Mouse (Mus musculus) embryonic facial prominence, embryonic 13.5 days (tissue): ENCODE results near the gene Ppp2ca. TPM values are rescaled to one million over a fixed set of nuclear protein-coding genes. Genes with fewer than 3 reads are reported as not detected.

Experiments
- ATAC-seq: fragments of 200-750 bp; cut with Nextera tagmentation; 2 replicates; pipeline ENCODE4 v1.8.0; 2017; ENCODE audit warnings: low read depth; ENCODE audit not compliant: insufficient number of reproducible peaks, insufficient read depth, low FRiP score, low TSS enrichment
- H3K27ac ChIP-seq: fragments of 300-500 bp; sonication (generic); 2 replicates; pipeline ENCODE4 v1.5.1; 2015; ENCODE audit warnings: moderate library complexity, mild to moderate bottlenecking, inconsistent platforms
- H3K27me3 ChIP-seq: fragments of 300-500 bp; sonication (generic); 2 replicates; pipeline ENCODE4 v1.6.1; 2015; ENCODE audit warnings: mild to moderate bottlenecking, inconsistent platforms
- H3K36me3 ChIP-seq: fragments of 300-500 bp; sonication (generic); 2 replicates; pipeline ENCODE4 v1.6.1; 2015; ENCODE audit warnings: mild to moderate bottlenecking, inconsistent platforms
- H3K4me1 ChIP-seq: fragments of 300-500 bp; sonication (generic); 2 replicates; pipeline ENCODE4 v1.6.1; 2015; ENCODE audit warnings: inconsistent platforms
- H3K4me2 ChIP-seq: fragments of 300-500 bp; sonication (generic); 2 replicates; pipeline ENCODE4 v1.6.1; 2015; ENCODE audit warnings: moderate library complexity, mild to moderate bottlenecking, inconsistent platforms
- H3K4me3 ChIP-seq: fragments of 300-500 bp; sonication (generic); 2 replicates; pipeline ENCODE4 v1.5.1; 2015; ENCODE audit warnings: mild to moderate bottlenecking, inconsistent platforms
- H3K9ac ChIP-seq: fragments of 300-500 bp; sonication (generic); 2 replicates; pipeline ENCODE4 v1.6.1; 2015; ENCODE audit warnings: mild to moderate bottlenecking, inconsistent platforms
- H3K9me3 ChIP-seq: fragments of 300-500 bp; sonication (generic); 2 replicates; pipeline ENCODE4 v1.6.1; 2016; ENCODE audit warnings: inconsistent platforms
- WGBS: fragments of 180-500 bp; shearing (Covaris S2); methylation state at CpG from one replicate; pipeline ENCODE4 v1.1.7; 2015; ENCODE audit warnings: mixed read lengths; 5-methylcytosine and 5-hydroxymethylcytosine counted together
- polyA plus RNA-seq: library from polyadenylated mRNA; unstranded; fragments of >200 nt; fragmentation: Nextera tagmentation; extraction: Ambion mirVana; gene quantifications from 2 replicates; pipeline ENCODE4 v1.2.1, GENCODE M21; 2015

The Ppp2ca gene
- polyA plus RNA-seq, 1 experiment from 2014 or later, result 90.8 TPM

DNA sequence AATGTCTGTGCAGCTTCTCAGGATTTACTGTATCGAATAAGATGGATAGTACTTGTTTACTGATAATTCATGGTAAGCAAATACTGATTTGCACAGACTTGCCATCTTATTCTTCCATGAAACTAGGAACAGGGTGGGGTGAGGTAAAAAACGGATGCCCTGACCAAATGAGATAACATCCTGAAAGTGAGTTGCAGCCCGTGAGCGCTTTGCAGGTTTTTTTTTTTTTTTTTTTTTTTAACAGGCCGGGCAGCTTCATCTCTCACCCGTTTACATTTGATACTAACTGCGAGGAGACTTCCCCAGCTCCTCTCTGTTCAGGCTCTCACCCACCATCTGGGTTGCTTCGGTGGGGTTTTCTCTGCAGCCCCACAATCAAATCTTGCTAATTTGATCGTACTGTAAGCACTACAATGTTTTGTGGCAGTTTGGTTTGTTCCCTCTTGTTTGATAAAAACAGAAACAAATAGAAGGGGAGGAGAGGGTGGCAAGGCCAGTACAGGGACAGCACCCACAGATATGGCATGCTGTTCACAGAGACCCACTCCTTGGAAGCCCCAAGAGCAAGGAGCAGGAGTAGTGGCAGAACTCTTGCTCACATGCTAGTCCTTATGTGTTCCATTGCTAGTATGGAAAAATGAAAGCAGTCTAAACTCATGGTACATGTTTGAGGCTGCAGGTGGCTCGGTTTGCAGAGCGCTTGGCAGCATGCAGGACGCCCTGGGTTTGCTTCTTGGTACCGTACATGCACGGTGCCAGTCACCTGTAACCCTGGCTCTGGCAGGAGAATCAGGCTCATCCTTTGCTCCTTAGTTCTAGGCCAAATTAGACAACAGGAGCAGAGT is 23.6 kb upstream of the Ppp2ca start:
- Histone ChIP-seq H3K9me3 (no peaks in the 10 kb centered on the region), H3K27ac (no peak overlapping the region), H3K27me3 (no peaks in the 10 kb centered on the region), H3K4me1 (peaks cover 7% of the 10 kb centered on the region), H3K4me2 (no peak overlapping the region), H3K4me3 (no peak overlapping the region), H3K36me3 (no peaks in the 10 kb centered on the region), H3K9ac (no peak overlapping the region)
- ATAC-seq, result no peak
- WGBS, result 67% methylated on average over 14 of the region's 14 CpGs

DNA sequence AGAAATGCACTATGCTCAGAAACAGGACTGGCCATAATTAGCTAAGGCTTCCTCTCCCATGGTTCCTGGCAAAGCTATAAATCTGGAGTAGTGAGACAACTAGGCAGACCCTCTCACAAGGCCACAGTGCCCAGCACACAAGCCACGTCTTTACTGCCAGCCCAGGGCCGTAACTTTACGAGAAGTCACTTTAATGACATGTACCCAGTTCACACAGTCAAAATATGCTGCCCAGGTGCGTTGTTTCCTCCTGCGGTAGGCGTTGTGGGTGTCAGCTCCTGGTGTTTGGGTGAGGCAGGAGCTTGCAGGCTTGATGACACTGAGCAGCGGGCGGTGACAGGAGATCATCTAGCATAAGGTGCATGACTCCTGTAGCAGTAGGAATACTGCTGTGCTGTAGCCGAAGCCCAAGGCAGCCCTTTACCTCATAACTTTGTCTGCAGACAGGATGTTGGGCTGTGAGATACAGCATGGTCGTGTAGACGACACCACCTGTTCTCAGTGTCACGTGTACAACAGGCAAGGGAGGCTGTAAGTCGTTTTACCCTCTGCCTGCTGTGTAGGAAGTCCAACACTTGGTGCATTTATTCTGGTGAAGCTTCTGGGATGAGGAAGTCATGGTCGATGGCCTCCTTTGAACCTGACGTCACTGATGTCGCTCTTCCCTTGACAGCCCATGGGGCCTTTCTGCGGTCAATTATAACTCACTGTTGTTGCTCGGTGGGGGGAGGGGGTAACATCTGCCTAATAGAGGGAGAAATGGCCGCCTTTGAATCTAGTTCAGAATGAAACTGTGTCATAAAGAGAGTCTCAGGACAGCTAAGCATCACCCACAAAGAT is 22.5 kb upstream of the Ppp2ca start:
- H3K4me2 ChIP-seq, result no peak overlapping the region
- 70% methylated on average over 19 of the region's 19 CpGs for WGBS
- no peak overlapping the region for H3K4me3 ChIP-seq
- ATAC-seq, result no peak
- no peaks in the 10 kb centered on the region for H3K36me3 ChIP-seq
- H3K9ac ChIP-seq, result no peak overlapping the region; the same call in 1 of the 2 replicates
- no peaks in the 10 kb centered on the region for H3K9me3 ChIP-seq
- H3K27me3 ChIP-seq, result no peaks in the 10 kb centered on the region
- H3K27ac ChIP-seq, result no peak overlapping the region
- peaks cover 10% of the 10 kb centered on the region for H3K4me1 ChIP-seq

GRCm38 (mm10) chr11:52076742-52077352 is 21.6 kb upstream of the Ppp2ca start:
- Histone ChIP-seq H3K4me1 (peaks cover 10% of the 10 kb centered on the region), H3K4me3 (no peak overlapping the region), H3K9ac (no peak overlapping the region), H3K27me3 (no peaks in the 10 kb centered on the region), H3K9me3 (no peaks in the 10 kb centered on the region), H3K4me2 (no peak overlapping the region), H3K27ac (peak overlapping the region; percentile 2; the same call in 1 of the 2 replicates), H3K36me3 (no peaks in the 10 kb centered on the region)
- WGBS, result 72% methylated on average over 6 of the region's 6 CpGs
- no peak for ATAC-seq

DNA sequence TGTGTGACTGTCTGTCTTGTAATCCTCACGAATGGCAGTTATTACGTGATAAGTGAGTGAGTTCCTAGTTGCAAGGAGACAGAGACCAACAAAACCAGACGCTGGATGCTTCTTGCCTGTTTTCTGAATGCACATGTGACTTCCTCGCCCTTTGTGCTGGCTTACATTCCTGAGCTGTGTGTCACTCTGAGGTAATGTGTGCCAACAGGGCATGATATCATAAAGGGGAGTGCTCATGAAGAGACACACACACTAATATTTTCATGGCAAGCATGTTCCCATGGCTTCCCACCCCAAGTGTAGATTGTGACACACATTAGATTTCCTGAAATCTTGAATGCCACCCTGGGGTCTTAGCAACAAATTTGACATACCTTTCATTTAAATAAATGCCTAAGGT is 20.5 kb upstream of the Ppp2ca start:
- 79% methylated on average over 4 of the region's 4 CpGs for WGBS
- Histone ChIP-seq H3K4me1 (peaks cover 10% of the 10 kb centered on the region), H3K36me3 (no peaks in the 10 kb centered on the region), H3K27me3 (no peaks in the 10 kb centered on the region), H3K4me2 (no peak overlapping the region), H3K9me3 (no peaks in the 10 kb centered on the region), H3K9ac (no peak overlapping the region), H3K4me3 (no peak overlapping the region), H3K27ac (no peak overlapping the region)
- no peak for ATAC-seq

DNA sequence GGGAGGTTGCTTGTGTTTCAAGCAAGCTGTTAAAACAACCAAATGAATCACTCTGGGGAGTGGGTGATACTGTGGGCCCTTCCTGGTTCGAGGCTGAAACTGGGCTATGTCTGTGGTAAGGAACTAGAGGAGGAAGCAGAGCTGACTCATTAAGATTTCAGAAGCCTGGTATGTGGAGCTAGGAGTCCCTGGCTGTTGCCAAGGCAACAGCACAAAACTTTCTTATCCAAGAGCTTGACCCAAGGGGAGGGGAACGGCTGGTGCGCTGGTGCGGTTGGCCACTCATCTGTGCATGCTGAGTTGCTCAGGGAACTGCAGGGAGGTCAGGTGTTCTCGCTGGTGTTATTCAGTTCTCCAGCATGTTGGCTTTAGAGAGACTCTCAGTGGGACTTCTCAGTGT is 18.5 kb upstream of the Ppp2ca start:
- H3K4me2 ChIP-seq, result no peak overlapping the region
- no peaks in the 10 kb centered on the region for H3K36me3 ChIP-seq
- H3K4me1 ChIP-seq, result peaks cover 9% of the 10 kb centered on the region
- H3K27ac ChIP-seq, result no peak overlapping the region
- 28% methylated on average over 5 of the region's 5 CpGs for WGBS
- H3K4me3 ChIP-seq, result no peak overlapping the region
- ATAC-seq, result no peak
- 0 out of 2 replicates have a peak overlapping the region, but pooled peaks have one; percentile 36 for H3K9ac ChIP-seq
- no peaks in the 10 kb centered on the region for H3K9me3 ChIP-seq
- H3K27me3 ChIP-seq, result no peaks in the 10 kb centered on the region

DNA sequence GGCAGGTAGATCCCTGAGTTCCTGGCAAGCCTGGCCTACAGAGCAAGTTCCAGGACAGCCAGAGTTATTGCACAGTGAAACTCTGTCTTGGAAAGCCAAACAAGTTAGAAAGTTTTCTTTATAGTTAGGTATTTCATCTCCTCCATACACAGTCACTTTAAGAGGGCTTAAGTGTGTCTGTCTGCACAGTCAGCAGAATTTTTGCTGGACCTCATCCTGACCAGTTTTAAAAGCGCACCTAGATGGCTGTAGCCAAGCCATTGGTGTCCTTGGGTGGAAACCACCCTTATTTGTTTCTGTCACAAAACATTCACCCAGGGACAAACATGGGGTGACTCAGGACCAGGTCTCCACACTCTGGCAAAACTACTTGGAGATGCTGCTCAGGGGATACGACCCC is 17.8 kb upstream of the Ppp2ca start:
- Histone ChIP-seq H3K4me1 (peaks cover 11% of the 10 kb centered on the region), H3K9me3 (no peaks in the 10 kb centered on the region), H3K4me3 (no peak overlapping the region), H3K9ac (no peak overlapping the region), H3K27ac (no peak overlapping the region), H3K4me2 (no peak overlapping the region), H3K27me3 (no peaks in the 10 kb centered on the region), H3K36me3 (no peaks in the 10 kb centered on the region)
- WGBS, result 95% methylated on average over 2 of the region's 2 CpGs
- ATAC-seq, result no peak

- Histone ChIP-seq H3K27me3 (no peaks in the 10 kb centered on the region), H3K27ac (peak overlapping the region; percentile 91), H3K9ac (peak overlapping the region; percentile 55; the same call in 1 of the 2 replicates), H3K4me2 (peak overlapping the region; percentile 44), H3K36me3 (no peaks in the 10 kb centered on the region), H3K4me3 (peak overlapping the region; percentile 10; the same call in 1 of the 2 replicates), H3K9me3 (no peaks in the 10 kb centered on the region), H3K4me1 (peaks cover 27% of the 10 kb centered on the region)
- ATAC-seq, result no peak
- 48% methylated on average over 4 of the region's 4 CpGs for WGBS
Observed at GRCm38 (mm10) chr11:52085857-52086203, 12.7 kb upstream of the Ppp2ca start.

GRCm38 (mm10) chr11:52086204-52086864 is 12.1 kb upstream of the Ppp2ca start:
- H3K9ac ChIP-seq, result peak overlapping the region; percentile 55
- H3K9me3 ChIP-seq, result no peaks in the 10 kb centered on the region
- peak overlapping the region; percentile 44 for H3K4me2 ChIP-seq
- H3K27me3 ChIP-seq, result no peaks in the 10 kb centered on the region
- H3K4me3 ChIP-seq, result peak overlapping the region; percentile 10; the same call in 1 of the 2 replicates
- H3K4me1 ChIP-seq, result peaks cover 27% of the 10 kb centered on the region
- no peak for ATAC-seq
- H3K36me3 ChIP-seq, result no peaks in the 10 kb centered on the region
- 19% methylated on average over 9 of the region's 9 CpGs for WGBS
- peak overlapping the region; percentile 91 for H3K27ac ChIP-seq

DNA sequence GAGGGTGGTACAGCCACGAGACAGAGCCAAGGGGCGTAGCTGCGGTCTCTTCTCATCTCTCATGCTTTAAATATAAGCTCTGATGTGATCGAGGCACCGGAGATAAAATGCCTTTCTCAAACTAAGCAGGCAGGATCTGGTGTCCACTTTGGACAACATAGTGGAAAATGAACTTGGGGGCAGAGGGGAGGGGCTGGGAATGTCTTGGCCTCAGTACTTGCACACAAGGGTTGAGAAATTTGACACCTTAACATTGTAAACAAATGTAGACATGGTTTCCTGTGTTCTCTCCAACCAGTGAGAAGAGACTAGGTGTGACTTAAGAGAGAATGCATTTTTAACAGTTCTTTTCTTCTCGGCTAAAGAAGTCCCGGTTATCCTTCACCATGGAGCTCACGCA is 9.2 kb upstream of the Ppp2ca start:
- H3K9ac ChIP-seq, result no peak overlapping the region
- no peak overlapping the region for H3K4me3 ChIP-seq
- H3K9me3 ChIP-seq, result no peaks in the 10 kb centered on the region
- no peaks in the 10 kb centered on the region for H3K36me3 ChIP-seq
- H3K27ac ChIP-seq, result peak overlapping the region; percentile 28; the same call in 1 of the 2 replicates
- peaks cover 27% of the 10 kb centered on the region for H3K4me1 ChIP-seq
- ATAC-seq, result no peak
- WGBS, result 59% methylated on average over 8 of the region's 8 CpGs
- H3K4me2 ChIP-seq, result 0 out of 2 replicates have a peak overlapping the region, but pooled peaks have one; percentile 14
- H3K27me3 ChIP-seq, result no peaks in the 10 kb centered on the region

DNA sequence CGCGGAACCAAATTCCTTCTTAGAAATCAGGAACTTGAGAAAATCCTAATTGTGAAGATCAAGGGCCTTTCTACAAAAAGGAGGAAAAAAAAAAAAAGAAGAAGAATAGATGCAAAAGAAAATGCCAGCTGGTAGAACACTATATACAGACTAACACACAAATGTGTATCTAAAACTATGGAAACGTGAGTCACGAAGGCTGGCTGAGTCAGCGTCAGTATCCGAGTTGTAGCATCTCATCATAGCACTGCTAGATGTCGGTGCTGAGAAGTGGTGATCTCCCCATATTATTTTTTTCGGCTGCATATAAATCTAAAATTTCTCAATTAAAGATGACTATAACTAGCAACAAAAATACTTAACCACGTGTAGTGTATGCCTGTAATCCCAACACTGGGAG is 7.2 kb upstream of the Ppp2ca start:
- no peak overlapping the region for H3K4me2 ChIP-seq
- peaks cover 17% of the 10 kb centered on the region for H3K4me1 ChIP-seq
- H3K36me3 ChIP-seq, result no peaks in the 10 kb centered on the region
- H3K9me3 ChIP-seq, result no peaks in the 10 kb centered on the region
- H3K27ac ChIP-seq, result no peak overlapping the region
- H3K4me3 ChIP-seq, result no peak overlapping the region
- H3K27me3 ChIP-seq, result no peaks in the 10 kb centered on the region
- 87% methylated on average over 9 of the region's 9 CpGs for WGBS
- H3K9ac ChIP-seq, result no peak overlapping the region
- no peak for ATAC-seq

- Histone ChIP-seq H3K4me3 (no peak overlapping the region), H3K27me3 (no peaks in the 10 kb centered on the region), H3K4me2 (no peak overlapping the region), H3K4me1 (peaks cover 6% of the 10 kb centered on the region), H3K9ac (no peak overlapping the region), H3K9me3 (no peaks in the 10 kb centered on the region), H3K36me3 (no peaks in the 10 kb centered on the region), H3K27ac (no peak overlapping the region)
- 52% methylated on average over 5 of the region's 5 CpGs for WGBS
- ATAC-seq, result no peak
Observed at GRCm38 (mm10) chr11:52094568-52094967, 3.9 kb upstream of the Ppp2ca start.
